Mouse (Mus musculus) subcutaneous adipose tissue, adult 2 months (tissue): ENCODE results near the gene En1. TPM values are rescaled to one million over a fixed set of nuclear protein-coding genes. Genes with fewer than 3 reads are reported as not detected.

Experiments
- polyA plus RNA-seq: library from polyadenylated mRNA; depleted of rRNA; stranded (reverse); fragments of >200 nt; gene quantifications from 2 replicates; pipeline ENCODE4 v1.2.3, GENCODE M21; 2012; ENCODE audit warnings: low replicate concordance; rRNA removed

En1 gene
- polyA plus RNA-seq: 0.04 and 0.13 TPM in 2 replicates

GRCm38 (mm10) chr1:120602031-120602730 is at the start of gene En1:
Gene En1 (plus strand): TSS chr1:120602418.

Other genes with a start within 250 kb of the En1 start
- 0.19 and 0.49 TPM in 2 replicates for gene Marco, start 97.4 kb upstream of the En1 start, polyA plus RNA-seq